Mouse (Mus musculus) erythroblast, embryonic 14.5 days (primary cell): ENCODE data around the gene Lrmda. TPM values are rescaled to one million over a fixed set of nuclear protein-coding genes. Genes with fewer than 3 reads are reported as not detected.

Experiments
- H3K27me3 ChIP-seq: 2 replicates; pipeline ENCODE4 v1.6.1; 2012; ENCODE audit warnings: inconsistent platforms; ENCODE audit not compliant: control insufficient read depth
- H3K36me3 ChIP-seq: 2 replicates; pipeline ENCODE4 v1.6.1; 2012; ENCODE audit warnings: mild to moderate bottlenecking, inconsistent platforms; ENCODE audit not compliant: control insufficient read depth
- H3K4me1 ChIP-seq: 2 replicates; pipeline ENCODE4 v1.6.1; 2012; ENCODE audit warnings: inconsistent platforms; ENCODE audit not compliant: control insufficient read depth
- H3K4me3 ChIP-seq: replicated peaks from 2 replicates; pipeline ENCODE3; 2012; ENCODE audit warnings: moderate library complexity, mild to moderate bottlenecking, inconsistent platforms
- H3K9me3 ChIP-seq: 2 replicates; pipeline ENCODE4 v1.6.1; 2012; ENCODE audit warnings: low read length, inconsistent platforms, mixed read lengths; ENCODE audit not compliant: control insufficient read depth
- GATA1 ChIP-seq: IDR thresholded peaks from 2 replicates; pipeline ENCODE4 v1.6.1; 2012; ENCODE audit warnings: low read length, inconsistent platforms, mixed read lengths
- TAL1 ChIP-seq: IDR thresholded peaks from 3 replicates; pipeline ENCODE4 v1.6.1; 2012; ENCODE audit warnings: low read length, inconsistent platforms, mixed read lengths
- polyA plus RNA-seq: library from polyadenylated mRNA; stranded (reverse); fragments of >175 nt; gene quantifications from 2 replicates; pipeline ENCODE4 v1.2.3, GENCODE M21; 2012

Gene Lrmda
- polyA plus RNA-seq, 1 experiment = not detected

GRCm38 (mm10) chr14:22589503-22590215 is 570.1 kb downstream of the Lrmda start:
- TF ChIP-seq TAL1 = no peak
- TF ChIP-seq GATA1 = no peak
- Histone ChIP-seq H3K27me3 (no peaks in the 10 kb centered on the region), H3K4me3 (no peak overlapping the region), H3K4me1 (no peaks in the 10 kb centered on the region), H3K36me3 (no peaks in the 10 kb centered on the region), H3K9me3 (no peaks in the 10 kb centered on the region)

- H3K36me3 ChIP-seq = no peaks in the 10 kb centered on the region
- TF ChIP-seq TAL1 = no peak
- no peak for TF ChIP-seq GATA1
- no peaks in the 10 kb centered on the region for H3K27me3 ChIP-seq
- H3K4me1 ChIP-seq = no peaks in the 10 kb centered on the region
- no peaks in the 10 kb centered on the region for H3K9me3 ChIP-seq
- no peak overlapping the region for H3K4me3 ChIP-seq
Observed at GRCm38 (mm10) chr14:22591186-22591585, 571.7 kb downstream of the Lrmda start.

GRCm38 (mm10) chr14:22597508-22597907 is 578.0 kb downstream of the Lrmda start:
- Histone ChIP-seq H3K4me1 (no peaks in the 10 kb centered on the region), H3K4me3 (no peak overlapping the region), H3K9me3 (no peaks in the 10 kb centered on the region), H3K36me3 (no peaks in the 10 kb centered on the region), H3K27me3 (no peaks in the 10 kb centered on the region)
- TF ChIP-seq TAL1 = no peak
- TF ChIP-seq GATA1 = no peak

- H3K4me1 ChIP-seq = no peaks in the 10 kb centered on the region
- H3K4me3 ChIP-seq = no peak overlapping the region
- H3K9me3 ChIP-seq = no peaks in the 10 kb centered on the region
- no peak for TF ChIP-seq TAL1
- TF ChIP-seq GATA1 = no peak
- H3K27me3 ChIP-seq = no peaks in the 10 kb centered on the region
- H3K36me3 ChIP-seq = no peaks in the 10 kb centered on the region
Observed at GRCm38 (mm10) chr14:22598638-22599037, 579.1 kb downstream of the Lrmda start.

- H3K27me3 ChIP-seq = no peaks in the 10 kb centered on the region
- H3K4me3 ChIP-seq = no peak overlapping the region
- no peaks in the 10 kb centered on the region for H3K9me3 ChIP-seq
- no peaks in the 10 kb centered on the region for H3K36me3 ChIP-seq
- TF ChIP-seq TAL1 (no peak), GATA1 (no peak)
- no peaks in the 10 kb centered on the region for H3K4me1 ChIP-seq
Observed at GRCm38 (mm10) chr14:22600166-22600565, 580.7 kb downstream of the Lrmda start.

DNA sequence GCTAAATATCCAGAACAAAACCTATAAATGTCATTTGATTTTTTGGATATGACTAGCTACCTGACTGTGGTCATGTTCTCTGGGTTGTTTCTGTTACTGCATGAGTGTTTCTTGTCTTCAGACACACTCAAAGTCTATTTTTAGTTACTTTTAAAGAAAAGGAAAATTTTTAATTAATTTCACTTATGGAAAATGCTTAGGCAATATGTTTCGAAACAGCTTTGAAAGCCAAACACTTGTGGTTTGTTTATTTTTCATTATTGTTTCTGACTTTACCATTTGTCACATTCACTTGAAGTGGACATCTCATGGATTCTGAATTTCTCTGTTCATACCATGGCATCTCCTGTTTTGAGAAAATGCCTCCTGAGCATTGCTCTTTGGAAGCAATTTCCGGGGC is 582.8 kb downstream of the Lrmda start:
- Histone ChIP-seq H3K36me3 (no peaks in the 10 kb centered on the region), H3K27me3 (no peaks in the 10 kb centered on the region), H3K4me3 (no peak overlapping the region), H3K4me1 (no peaks in the 10 kb centered on the region), H3K9me3 (no peaks in the 10 kb centered on the region)
- no peak for TF ChIP-seq TAL1
- TF ChIP-seq GATA1 = no peak

DNA sequence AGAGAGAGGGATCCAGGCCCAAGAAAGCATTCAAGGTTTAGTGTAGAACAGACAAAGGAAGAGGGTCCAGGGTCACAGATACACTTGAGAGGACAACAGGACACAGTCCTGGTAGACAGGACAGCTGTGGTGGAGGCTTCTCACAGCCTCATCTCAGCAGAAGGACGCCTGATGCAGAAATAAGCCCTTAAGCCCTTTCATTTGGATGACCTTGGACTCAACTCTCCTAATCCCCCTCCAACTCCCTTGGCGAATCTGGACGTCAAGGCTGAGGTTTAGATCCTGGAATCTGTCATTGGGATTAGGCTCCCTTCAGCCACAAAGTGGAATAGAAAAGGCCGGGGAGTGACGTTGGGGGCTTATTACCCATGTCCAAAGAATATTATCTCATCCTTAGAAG is 589.1 kb downstream of the Lrmda start:
- no peaks in the 10 kb centered on the region for H3K4me1 ChIP-seq
- H3K4me3 ChIP-seq = no peak overlapping the region
- no peaks in the 10 kb centered on the region for H3K9me3 ChIP-seq
- no peaks in the 10 kb centered on the region for H3K27me3 ChIP-seq
- H3K36me3 ChIP-seq = no peaks in the 10 kb centered on the region
- TF ChIP-seq TAL1 (no peak), GATA1 (no peak)

DNA sequence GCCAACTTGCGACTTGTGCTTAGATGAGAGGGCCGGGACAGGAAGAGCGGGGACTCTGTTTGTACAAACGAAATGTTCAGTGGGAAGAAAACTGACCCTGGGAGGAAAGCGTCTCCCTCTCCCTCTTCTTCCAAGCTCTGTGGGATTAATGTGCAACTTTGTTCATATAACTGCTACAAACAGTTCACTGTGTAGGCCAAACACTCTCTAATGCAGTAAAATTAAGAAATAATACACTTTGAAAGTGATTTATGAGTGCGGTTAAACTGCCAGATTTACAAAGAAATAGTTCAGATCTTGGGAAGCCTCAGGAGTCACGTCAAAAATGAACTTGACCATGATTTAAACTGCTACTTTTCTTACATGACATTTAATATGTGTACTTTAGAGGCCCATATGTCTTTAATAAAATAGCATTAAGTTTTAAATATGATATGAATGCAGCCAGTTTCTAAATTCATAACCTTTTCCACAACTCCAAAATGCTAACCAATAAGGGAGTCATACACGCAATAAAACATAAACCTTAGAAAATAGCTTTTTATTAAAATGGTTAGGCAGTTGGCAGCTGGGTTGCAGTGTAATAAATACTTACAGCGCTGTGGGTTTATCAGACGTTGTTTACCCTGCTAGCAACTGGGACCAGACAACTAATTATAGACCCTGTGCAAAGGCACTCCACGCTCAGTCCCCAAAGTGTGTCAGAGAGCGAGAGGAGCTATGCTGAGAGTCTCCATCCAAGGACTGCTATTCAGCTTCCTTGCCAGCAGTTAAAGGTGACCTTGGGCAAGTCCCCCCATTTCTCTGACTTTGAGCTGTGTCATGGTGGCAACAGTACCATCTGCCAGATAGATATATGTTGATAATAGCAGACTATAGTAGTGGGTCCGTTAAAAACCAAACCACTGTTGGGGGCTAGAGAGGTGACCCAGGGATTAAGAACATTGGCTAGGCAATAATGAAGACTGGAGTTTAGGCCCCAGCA is 590.0 kb downstream of the Lrmda start:
- H3K9me3 ChIP-seq = no peaks in the 10 kb centered on the region
- no peaks in the 10 kb centered on the region for H3K4me1 ChIP-seq
- no peak for TF ChIP-seq TAL1
- no peak for TF ChIP-seq GATA1
- no peaks in the 10 kb centered on the region for H3K36me3 ChIP-seq
- no peaks in the 10 kb centered on the region for H3K27me3 ChIP-seq
- H3K4me3 ChIP-seq = no peak overlapping the region

GRCm38 (mm10) chr14:22611011-22611410 is 591.5 kb downstream of the Lrmda start:
- H3K4me1 ChIP-seq = no peaks in the 10 kb centered on the region
- H3K9me3 ChIP-seq = no peaks in the 10 kb centered on the region
- H3K27me3 ChIP-seq = no peaks in the 10 kb centered on the region
- TF ChIP-seq TAL1 (no peak), GATA1 (no peak)
- no peak overlapping the region for H3K4me3 ChIP-seq
- no peaks in the 10 kb centered on the region for H3K36me3 ChIP-seq
